ENCODE assay signal across 15 mouse cellular contexts in genomic region chr7:39864130-39864529, GRCm38 (mm10).
"Had no signal": no experiment of that assay in that cellular context is flagged by ENCODE, and none has a peak within 500 bp of the region (broad histone marks: within the 10 kb centered on the region; RNA-seq: fewer than 3 reads in every experiment).

No protein-coding gene starts in this region.

- H3K9me3 ChIP-seq: limb, embryonic 10.5 days; limb, embryonic 13.5 days; liver, embryonic 12.5 days; liver, embryonic 15.5 days; lung, embryonic 15.5 days; midbrain, embryonic 12.5 days had no signal

- H3K27ac ChIP-seq: limb, embryonic 10.5 days; limb, embryonic 13.5 days; liver, embryonic 12.5 days; liver, embryonic 15.5 days; lung, embryonic 15.5 days; midbrain, embryonic 12.5 days; stomach, postnatal 0 days had no signal

- H3K4me1 ChIP-seq: limb, embryonic 10.5 days; limb, embryonic 13.5 days; liver, embryonic 12.5 days; liver, embryonic 15.5 days; megakaryocyte, embryonic 14.5 days; midbrain, embryonic 12.5 days had no signal

- H3K36me3 ChIP-seq: limb, embryonic 10.5 days; limb, embryonic 13.5 days; liver, embryonic 12.5 days; liver, embryonic 15.5 days; lung, embryonic 15.5 days; midbrain, embryonic 12.5 days had no signal

- H3K4me2 ChIP-seq: limb, embryonic 13.5 days; liver, embryonic 12.5 days; liver, embryonic 15.5 days; lung, embryonic 15.5 days; midbrain, embryonic 12.5 days had no signal

- ATAC-seq: liver, embryonic 12.5 days had no signal

- H3K9ac ChIP-seq: limb, embryonic 13.5 days; liver, embryonic 12.5 days; liver, embryonic 15.5 days; lung, embryonic 15.5 days; midbrain, embryonic 12.5 days had no signal

- H3K4me3 ChIP-seq: limb, embryonic 10.5 days; limb, embryonic 13.5 days; liver, embryonic 12.5 days; liver, embryonic 15.5 days; lung, embryonic 15.5 days; megakaryocyte, embryonic 14.5 days; midbrain, embryonic 12.5 days had no signal

- DNase-seq: kidney, postnatal 4 days; liver; lung, adult 18-20 months; lung, postnatal 10 days; lung, postnatal 36 days; thymus, adult 2 months; thymus, postnatal 14 days had no signal

- H3K27me3 ChIP-seq: limb, embryonic 13.5 days; liver, embryonic 12.5 days; liver, embryonic 15.5 days; lung, embryonic 15.5 days; megakaryocyte, embryonic 14.5 days; midbrain, embryonic 12.5 days had no signal
